Mouse (Mus musculus): Measurements from ENCODE around the gene Gm20547. TPM values are rescaled to one million over a fixed set of nuclear protein-coding genes. Genes with fewer than 3 reads are reported as not detected.

Gene Gm20547
- polyA plus RNA-seq (2015; fragmentation: Nextera tagmentation; extraction: Ambion mirVana), result not detected in 2 replicates

GRCm38 (mm10) chr17:34881683-34882310, at the start of gene Gm20547:
Gene Gm20547 (minus strand): TSS chr17:34882042.

GRCm38 (mm10) chr17:34931061-34931734, 49.4 kb upstream of the Gm20547 start, which contains the start of gene Neu1:
Gene Neu1 (plus strand): TSS chr17:34931253.

GRCm38 (mm10) chr17:34913930-34914665, 32.3 kb upstream of the Gm20547 start, which contains the start of gene Slc44a4:
Gene Slc44a4 (plus strand): TSS chr17:34914466.

GRCm38 (mm10) chr17:34898160-34898586, 16.3 kb upstream of the Gm20547 start, which contains the start of the genes C2 and Ehmt2:
Gene C2 (minus strand): TSS chr17:34898265.
Gene Ehmt2 (plus strand): TSS chr17:34898469.

GRCm38 (mm10) chr17:34879336-34879879, 2.4 kb downstream of the Gm20547 start, which contains the start of gene Zbtb12:
Gene Zbtb12 (plus strand): TSS chr17:34879483.

GRCm38 (mm10) chr17:34862416-34863081, 19.3 kb downstream of the Gm20547 start, which contains the start of gene Cfb:
Gene Cfb (minus strand): TSS chr17:34862518.

GRCm38 (mm10) chr17:34849722-34850516, 31.9 kb downstream of the Gm20547 start, which contains the start of the genes Skiv2l and Nelfe:
Gene Skiv2l (minus strand): TSS chr17:34850210.
Gene Nelfe (plus strand): TSS chr17:34850391.

GRCm38 (mm10) chr17:34836856-34837221, 45.0 kb downstream of the Gm20547 start, which contains the start of the genes Stk19 and Dxo:
Gene Stk19 (minus strand): TSS chr17:34836945.
Gene Dxo (plus strand): TSS chr17:34837019.

Small RNA genes within 50 kb of the gene (microRNA-seq; reads per million reads assigned to microRNA genes)
- gene Mir6970 (not detected), gene Mir6971 (2.2 reads per million), gene Mir6972 (not detected)

Other genes starting within 250 kb of the Gm20547 start
- gene Fkbpl, start 237.3 kb downstream of the Gm20547 start, polyA plus RNA-seq (2015; fragmentation: Nextera tagmentation; extraction: Ambion mirVana), result 10.7 and 11.7 TPM in 2 replicates
- gene Atf6b, start 234.9 kb downstream of the Gm20547 start, polyA plus RNA-seq (2015; fragmentation: Nextera tagmentation; extraction: Ambion mirVana), result 42.0 and 42.9 TPM in 2 replicates
- gene Tnxb, start 211.5 kb downstream of the Gm20547 start, polyA plus RNA-seq (2015; fragmentation: Nextera tagmentation; extraction: Ambion mirVana), result 5.9 and 6.1 TPM in 2 replicates
- gene C4b, start 138.2 kb downstream of the Gm20547 start, polyA plus RNA-seq (2015; fragmentation: Nextera tagmentation; extraction: Ambion mirVana), result 6.9 and 10.8 TPM in 2 replicates
- not detected in 2 replicates for gene Cyp21a1, start 77.5 kb downstream of the Gm20547 start, polyA plus RNA-seq (2015; fragmentation: Nextera tagmentation; extraction: Ambion mirVana)
- 22.1 and 24.9 TPM in 2 replicates for gene Stk19, start 45.1 kb downstream of the Gm20547 start, polyA plus RNA-seq (2015; fragmentation: Nextera tagmentation; extraction: Ambion mirVana)
- 25.1 and 25.6 TPM in 2 replicates for gene Dxo, start 45.0 kb downstream of the Gm20547 start, polyA plus RNA-seq (2015; fragmentation: Nextera tagmentation; extraction: Ambion mirVana)
- 25.2 and 29.7 TPM in 2 replicates for gene Skiv2l, start 31.8 kb downstream of the Gm20547 start, polyA plus RNA-seq (2015; fragmentation: Nextera tagmentation; extraction: Ambion mirVana)
- 50.7 and 59.0 TPM in 2 replicates for gene Nelfe, start 31.7 kb downstream of the Gm20547 start, polyA plus RNA-seq (2015; fragmentation: Nextera tagmentation; extraction: Ambion mirVana)
- 15.6 and 19.3 TPM in 2 replicates for gene Cfb, start 19.5 kb downstream of the Gm20547 start, polyA plus RNA-seq (2015; fragmentation: Nextera tagmentation; extraction: Ambion mirVana)
- 0.53 and 0.86 TPM in 2 replicates for gene Zbtb12, start 2.6 kb downstream of the Gm20547 start, polyA plus RNA-seq (2015; fragmentation: Nextera tagmentation; extraction: Ambion mirVana)
- gene C2, start 16.2 kb upstream of the Gm20547 start, polyA plus RNA-seq (2015; fragmentation: Nextera tagmentation; extraction: Ambion mirVana), result 8.9 and 9.3 TPM in 2 replicates
- 25.2 and 27.2 TPM in 2 replicates for gene Ehmt2, start 16.4 kb upstream of the Gm20547 start, polyA plus RNA-seq (2015; fragmentation: Nextera tagmentation; extraction: Ambion mirVana)
- 2.6 and 3.3 TPM in 2 replicates for gene Slc44a4, start 32.4 kb upstream of the Gm20547 start, polyA plus RNA-seq (2015; fragmentation: Nextera tagmentation; extraction: Ambion mirVana)
- gene Neu1, start 49.2 kb upstream of the Gm20547 start, polyA plus RNA-seq (2015; fragmentation: Nextera tagmentation; extraction: Ambion mirVana), result 23.2 and 28.5 TPM in 2 replicates
- 4.5 and 5.2 TPM in 2 replicates for gene Hspa1b, start 77.2 kb upstream of the Gm20547 start, polyA plus RNA-seq (2015; fragmentation: Nextera tagmentation; extraction: Ambion mirVana)
- not detected in 2 replicates for gene Gm20481, start 87.9 kb upstream of the Gm20547 start, polyA plus RNA-seq (2015; fragmentation: Nextera tagmentation; extraction: Ambion mirVana)
- 36.7 and 39.4 TPM in 2 replicates for gene Hspa1a, start 90.1 kb upstream of the Gm20547 start, polyA plus RNA-seq (2015; fragmentation: Nextera tagmentation; extraction: Ambion mirVana)
- 0.16 and 0.25 TPM in 2 replicates for gene Hspa1l, start 90.7 kb upstream of the Gm20547 start, polyA plus RNA-seq (2015; fragmentation: Nextera tagmentation; extraction: Ambion mirVana)
- 82.1 and 83.5 TPM in 2 replicates for gene Lsm2, start 99.8 kb upstream of the Gm20547 start, polyA plus RNA-seq (2015; fragmentation: Nextera tagmentation; extraction: Ambion mirVana)
- 42.0 and 44.7 TPM in 2 replicates for gene Vars, start 118.9 kb upstream of the Gm20547 start, polyA plus RNA-seq (2015; fragmentation: Nextera tagmentation; extraction: Ambion mirVana)
- 0.19 and 0.24 TPM in 2 replicates for gene Vwa7, start 134.5 kb upstream of the Gm20547 start, polyA plus RNA-seq (2015; fragmentation: Nextera tagmentation; extraction: Ambion mirVana)
- 1.3 and 1.7 TPM in 2 replicates for gene Sapcd1, start 146.0 kb upstream of the Gm20547 start, polyA plus RNA-seq (2015; fragmentation: Nextera tagmentation; extraction: Ambion mirVana)
- 0.88 and 1.3 TPM in 2 replicates for gene Msh5, start 164.7 kb upstream of the Gm20547 start, polyA plus RNA-seq (2015; fragmentation: Nextera tagmentation; extraction: Ambion mirVana)
- gene Clic1, start 167.9 kb upstream of the Gm20547 start, polyA plus RNA-seq (2015; fragmentation: Nextera tagmentation; extraction: Ambion mirVana), result 240 and 276 TPM in 2 replicates
- 118 and 126 TPM in 2 replicates for gene Ddah2, start 177.0 kb upstream of the Gm20547 start, polyA plus RNA-seq (2015; fragmentation: Nextera tagmentation; extraction: Ambion mirVana)
- gene Ly6g6c, start 183.3 kb upstream of the Gm20547 start, polyA plus RNA-seq (2015; fragmentation: Nextera tagmentation; extraction: Ambion mirVana), result 0.45 and 0.58 TPM in 2 replicates
- 0.42 and 1.7 TPM in 2 replicates for gene Mpig6b, start 184.1 kb upstream of the Gm20547 start, polyA plus RNA-seq (2015; fragmentation: Nextera tagmentation; extraction: Ambion mirVana)
- 8.2 and 8.3 TPM in 2 replicates for gene Ly6g6e, start 194.9 kb upstream of the Gm20547 start, polyA plus RNA-seq (2015; fragmentation: Nextera tagmentation; extraction: Ambion mirVana)
- gene Ly6g6d, start 196.0 kb upstream of the Gm20547 start, polyA plus RNA-seq (2015; fragmentation: Nextera tagmentation; extraction: Ambion mirVana), result 1.6 and 2.2 TPM in 2 replicates
- 0.18 TPM in 1 of 2 replicates, not detected in the other for gene Ly6g6f, start 203.6 kb upstream of the Gm20547 start, polyA plus RNA-seq (2015; fragmentation: Nextera tagmentation; extraction: Ambion mirVana)
- gene Abhd16a, start 207.2 kb upstream of the Gm20547 start, polyA plus RNA-seq (2015; fragmentation: Nextera tagmentation; extraction: Ambion mirVana), result 93.1 and 93.2 TPM in 2 replicates
- not detected in 2 replicates for gene Ly6g5c, start 226.2 kb upstream of the Gm20547 start, polyA plus RNA-seq (2015; fragmentation: Nextera tagmentation; extraction: Ambion mirVana)
- gene Ly6g5b, start 233.4 kb upstream of the Gm20547 start, polyA plus RNA-seq (2015; fragmentation: Nextera tagmentation; extraction: Ambion mirVana), result 0.22 and 0.35 TPM in 2 replicates
- gene Gpank1, start 239.4 kb upstream of the Gm20547 start, polyA plus RNA-seq (2015; fragmentation: Nextera tagmentation; extraction: Ambion mirVana), result 9.5 and 11.9 TPM in 2 replicates
- gene Csnk2b, start 240.0 kb upstream of the Gm20547 start, polyA plus RNA-seq (2015; fragmentation: Nextera tagmentation; extraction: Ambion mirVana), result 189 and 201 TPM in 2 replicates
- 9.9 and 10.8 TPM in 2 replicates for gene D17H6S53E, start 244.3 kb upstream of the Gm20547 start, polyA plus RNA-seq (2015; fragmentation: Nextera tagmentation; extraction: Ambion mirVana)